Mouse (Mus musculus) limb, embryonic 15.5 days (tissue): ENCODE data around the gene Irgq. TPM values are rescaled to one million over a fixed set of nuclear protein-coding genes. Genes with fewer than 3 reads are reported as not detected.
"Not testable (repeated sequence)": the region's sequence is repeated elsewhere in the genome, so short reads cannot be mapped to it uniquely, and the experiment has no call there.

Experiments
- ATAC-seq: fragments of 200-750 bp; cut with Nextera tagmentation; 2 replicates; pipeline ENCODE4 v1.8.0; 2017; ENCODE audit warnings: low read depth, moderate TSS enrichment; ENCODE audit not compliant: insufficient number of reproducible peaks, low FRiP score, low TSS enrichment
- H3K27ac ChIP-seq: fragments of 300-500 bp; sonication (generic); 2 replicates; pipeline ENCODE4 v1.5.1; 2015; ENCODE audit warnings: moderate library complexity, mild to moderate bottlenecking, inconsistent platforms
- H3K27me3 ChIP-seq: fragments of 300-500 bp; sonication (generic); 2 replicates; pipeline ENCODE4 v1.6.1; 2015; ENCODE audit warnings: inconsistent platforms
- H3K36me3 ChIP-seq: fragments of 300-500 bp; sonication (generic); 2 replicates; pipeline ENCODE4 v1.6.1; 2015; ENCODE audit warnings: inconsistent platforms
- H3K4me1 ChIP-seq: fragments of 300-500 bp; sonication (generic); 2 replicates; pipeline ENCODE4 v1.6.1; 2015; ENCODE audit warnings: inconsistent platforms
- H3K4me2 ChIP-seq: fragments of 300-500 bp; sonication (generic); 2 replicates; pipeline ENCODE4 v1.6.1; 2015; ENCODE audit warnings: mild to moderate bottlenecking, inconsistent platforms
- H3K4me3 ChIP-seq: fragments of 300-500 bp; sonication (generic); 2 replicates; pipeline ENCODE4 v1.5.1; 2015; ENCODE audit warnings: mild to moderate bottlenecking, inconsistent platforms
- H3K9ac ChIP-seq: fragments of 300-500 bp; sonication (generic); 2 replicates; pipeline ENCODE4 v1.6.1; 2015; ENCODE audit warnings: inconsistent platforms
- H3K9me3 ChIP-seq: fragments of 300-500 bp; sonication (generic); 2 replicates; pipeline ENCODE4 v1.6.1; 2016; ENCODE audit warnings: inconsistent platforms
- WGBS: fragments of 180-500 bp; shearing (Covaris S2); methylation state at CpG from one replicate; pipeline ENCODE4 v1.1.7; 2015; 5-methylcytosine and 5-hydroxymethylcytosine counted together
- polyA plus RNA-seq: library from polyadenylated mRNA; unstranded; fragments of >200 nt; fragmentation: Nextera tagmentation; extraction: Ambion mirVana; gene quantifications from 2 replicates; pipeline ENCODE4 v1.2.1, GENCODE M21; 2015

Gene Irgq
- polyA plus RNA-seq, 1 experiment from 2014 or later: 8.3 TPM

GRCm38 (mm10) chr7:24500929-24501328 lies 29.6 kb upstream of the Irgq start:
- no peak overlapping the region for H3K27ac ChIP-seq
- WGBS: 27% methylated on average over 7 of the region's 7 CpGs
- no peaks in the 10 kb centered on the region for H3K36me3 ChIP-seq
- no peaks in the 10 kb centered on the region for H3K9me3 ChIP-seq
- H3K4me1 ChIP-seq: peaks cover 29% of the 10 kb centered on the region
- H3K4me2 ChIP-seq: no peak overlapping the region
- no peak overlapping the region for H3K9ac ChIP-seq
- ATAC-seq: no peak
- H3K27me3 ChIP-seq: peaks cover 41% of the 10 kb centered on the region
- H3K4me3 ChIP-seq: no peak overlapping the region

- Histone ChIP-seq H3K4me1 (peaks cover 35% of the 10 kb centered on the region), H3K9me3 (no peaks in the 10 kb centered on the region), H3K9ac (no peak overlapping the region), H3K4me2 (no peak overlapping the region), H3K4me3 (no peak overlapping the region), H3K27ac (no peak overlapping the region), H3K36me3 (no peaks in the 10 kb centered on the region), H3K27me3 (peaks cover 41% of the 10 kb centered on the region)
- WGBS: 42% methylated on average over 21 of the region's 21 CpGs
- no peak for ATAC-seq
Measured at GRCm38 (mm10) chr7:24501492-24501891, 29.0 kb upstream of the Irgq start.

- WGBS: 15% methylated on average over 10 of the region's 10 CpGs
- ATAC-seq: no peak
- H3K9ac ChIP-seq: no peak overlapping the region
- no peaks in the 10 kb centered on the region for H3K36me3 ChIP-seq
- H3K9me3 ChIP-seq: no peaks in the 10 kb centered on the region
- H3K27ac ChIP-seq: no peak overlapping the region
- H3K4me3 ChIP-seq: no peak overlapping the region
- H3K4me2 ChIP-seq: no peak overlapping the region
- H3K27me3 ChIP-seq: peaks cover 32% of the 10 kb centered on the region
- H3K4me1 ChIP-seq: peaks cover 46% of the 10 kb centered on the region
Measured at GRCm38 (mm10) chr7:24504004-24504403, 26.5 kb upstream of the Irgq start.

- ATAC-seq: no peak
- Histone ChIP-seq H3K4me1 (peaks cover 43% of the 10 kb centered on the region), H3K9ac (no peak overlapping the region), H3K27me3 (peaks cover 23% of the 10 kb centered on the region), H3K4me3 (no peak overlapping the region), H3K9me3 (no peaks in the 10 kb centered on the region), H3K27ac (no peak overlapping the region), H3K36me3 (no peaks in the 10 kb centered on the region), H3K4me2 (no peak overlapping the region)
- WGBS: 23% methylated on average over 4 of the region's 4 CpGs
Measured at GRCm38 (mm10) chr7:24504868-24505267, 25.6 kb upstream of the Irgq start.

- no peaks in the 10 kb centered on the region for H3K9me3 ChIP-seq
- peak overlapping the region; percentile 80; the same call in 1 of the 2 replicates for H3K4me3 ChIP-seq
- H3K36me3 ChIP-seq: no peaks in the 10 kb centered on the region
- H3K4me2 ChIP-seq: peak overlapping the region; percentile 79
- peaks cover 17% of the 10 kb centered on the region for H3K27me3 ChIP-seq
- peak overlapping the region; percentile 99 for H3K27ac ChIP-seq
- WGBS: 29% methylated on average over 15 of the region's 15 CpGs
- H3K9ac ChIP-seq: no peak overlapping the region
- ATAC-seq: no peak
- peaks cover 36% of the 10 kb centered on the region for H3K4me1 ChIP-seq
Measured at GRCm38 (mm10) chr7:24505447-24506064, 24.9 kb upstream of the Irgq start.

GRCm38 (mm10) chr7:24506065-24506459 lies 24.4 kb upstream of the Irgq start:
- H3K4me3 ChIP-seq: peak overlapping the region; percentile 80
- peak overlapping the region; percentile 99 for H3K27ac ChIP-seq
- WGBS: 13% methylated on average over 3 of the region's 3 CpGs
- peaks cover 36% of the 10 kb centered on the region for H3K4me1 ChIP-seq
- ATAC-seq: no peak; the same call in 1 of the 2 replicates
- no peaks in the 10 kb centered on the region for H3K9me3 ChIP-seq
- H3K27me3 ChIP-seq: peaks cover 13% of the 10 kb centered on the region; the same call in 1 of the 2 replicates
- peak overlapping the region; percentile 79 for H3K4me2 ChIP-seq
- H3K9ac ChIP-seq: no peak overlapping the region
- no peaks in the 10 kb centered on the region for H3K36me3 ChIP-seq

GRCm38 (mm10) chr7:24506476-24506837 lies 24.0 kb upstream of the Irgq start:
- peak; percentile 17; the same call in 1 of the 2 replicates for ATAC-seq
- WGBS: under 1% methylated on average over 12 of the region's 12 CpGs
- H3K27ac ChIP-seq: peak overlapping the region; percentile 99

GRCm38 (mm10) chr7:24506838-24507725 lies 23.4 kb upstream of the Irgq start, which contains the start of gene Zfp428:
Gene Zfp428 (plus strand): TSS chr7:24507006.
- H3K4me3 ChIP-seq: peak within 1 kb of the TSS; percentile 80
- H3K4me1 ChIP-seq: peaks cover 36% of the 10 kb centered on the region
- no peaks in the 10 kb centered on the region for H3K9me3 ChIP-seq
- peaks cover 6% of the 10 kb centered on the region; the same call in 1 of the 2 replicates for H3K36me3 ChIP-seq
- ATAC-seq: peak; percentile 74
- peak within 1 kb of the TSS; percentile 79 for H3K4me2 ChIP-seq
- H3K9ac ChIP-seq: peak within 1 kb of the TSS; percentile 94
- peak within 1 kb of the TSS; percentile 99 for H3K27ac ChIP-seq
- H3K27me3 ChIP-seq: peaks cover 10% of the 10 kb centered on the region; the same call in 1 of the 2 replicates
- 0% methylated on average over 84 of the region's 84 CpGs for WGBS

More at GRCm38 (mm10) chr7:24506476-24506837, 24.0 kb upstream of the Irgq start:
- Histone ChIP-seq H3K4me1 (peaks cover 36% of the 10 kb centered on the region), H3K4me3 (peak overlapping the region; percentile 80), H3K9ac (no peak overlapping the region), H3K36me3 (peaks cover 2% of the 10 kb centered on the region; the same call in 1 of the 2 replicates), H3K9me3 (no peaks in the 10 kb centered on the region), H3K4me2 (peak overlapping the region; percentile 79), H3K27me3 (peaks cover 13% of the 10 kb centered on the region; the same call in 1 of the 2 replicates)

GRCm38 (mm10) chr7:24507726-24508114 lies 22.8 kb upstream of the Irgq start:
- Histone ChIP-seq H3K4me2 (peak overlapping the region; percentile 79), H3K9ac (peak overlapping the region; percentile 94), H3K4me3 (peak overlapping the region; percentile 80), H3K27ac (peak overlapping the region; percentile 99), H3K36me3 (peaks cover 9% of the 10 kb centered on the region; the same call in 1 of the 2 replicates), H3K27me3 (0 out of 2 replicates have a peak, but pooled peaks cover 5% of the 10 kb centered on the region), H3K9me3 (no peaks in the 10 kb centered on the region), H3K4me1 (peaks cover 36% of the 10 kb centered on the region)
- under 1% methylated on average over 20 of the region's 20 CpGs for WGBS
- ATAC-seq: 0 out of 2 replicates have a peak, but pooled peaks have one; percentile 8

- Histone ChIP-seq H3K9ac (no peak within 1 kb of the TSS), H3K9me3 (no peaks in the 10 kb centered on the region), H3K4me3 (no peak within 1 kb of the TSS), H3K36me3 (peaks cover 33% of the 10 kb centered on the region; the same call in 1 of the 2 replicates), H3K4me2 (no peak within 1 kb of the TSS), H3K4me1 (peaks cover 11% of the 10 kb centered on the region), H3K27ac (no peak within 1 kb of the TSS), H3K27me3 (no peaks in the 10 kb centered on the region)
- no peak for ATAC-seq
- WGBS: 81% methylated on average over 7 of the region's 7 CpGs
Measured at GRCm38 (mm10) chr7:24512355-24512754, 18.1 kb upstream of the Irgq start, which contains the start of gene AC161166.1. Gene AC161166.1 (minus strand): TSS chr7:24512455.

GRCm38 (mm10) chr7:24516319-24516718 lies 14.2 kb upstream of the Irgq start:
- not testable (repeated sequence) for H3K4me2 ChIP-seq, H3K9ac ChIP-seq, H3K27me3 ChIP-seq, H3K4me1 ChIP-seq, H3K27ac ChIP-seq, H3K4me3 ChIP-seq, H3K9me3 ChIP-seq, ATAC-seq
- WGBS: 73% methylated on average over 8 of the region's 8 CpGs
- H3K36me3 ChIP-seq: peaks cover 32% of the 10 kb centered on the region; the same call in 1 of the 2 replicates
